Mouse (Mus musculus) kidney, adult 18-20 months (tissue): ENCODE data around the gene Pkn3.
"Not testable (repeated sequence)": the region's sequence is repeated elsewhere in the genome, so short reads cannot be mapped to it uniquely, and the experiment has no call there.

Source experiments
- DNase-seq: peaks from one replicate; pipeline ENCODE4 v3.0.0; 2021

The Pkn3 gene

DNA sequence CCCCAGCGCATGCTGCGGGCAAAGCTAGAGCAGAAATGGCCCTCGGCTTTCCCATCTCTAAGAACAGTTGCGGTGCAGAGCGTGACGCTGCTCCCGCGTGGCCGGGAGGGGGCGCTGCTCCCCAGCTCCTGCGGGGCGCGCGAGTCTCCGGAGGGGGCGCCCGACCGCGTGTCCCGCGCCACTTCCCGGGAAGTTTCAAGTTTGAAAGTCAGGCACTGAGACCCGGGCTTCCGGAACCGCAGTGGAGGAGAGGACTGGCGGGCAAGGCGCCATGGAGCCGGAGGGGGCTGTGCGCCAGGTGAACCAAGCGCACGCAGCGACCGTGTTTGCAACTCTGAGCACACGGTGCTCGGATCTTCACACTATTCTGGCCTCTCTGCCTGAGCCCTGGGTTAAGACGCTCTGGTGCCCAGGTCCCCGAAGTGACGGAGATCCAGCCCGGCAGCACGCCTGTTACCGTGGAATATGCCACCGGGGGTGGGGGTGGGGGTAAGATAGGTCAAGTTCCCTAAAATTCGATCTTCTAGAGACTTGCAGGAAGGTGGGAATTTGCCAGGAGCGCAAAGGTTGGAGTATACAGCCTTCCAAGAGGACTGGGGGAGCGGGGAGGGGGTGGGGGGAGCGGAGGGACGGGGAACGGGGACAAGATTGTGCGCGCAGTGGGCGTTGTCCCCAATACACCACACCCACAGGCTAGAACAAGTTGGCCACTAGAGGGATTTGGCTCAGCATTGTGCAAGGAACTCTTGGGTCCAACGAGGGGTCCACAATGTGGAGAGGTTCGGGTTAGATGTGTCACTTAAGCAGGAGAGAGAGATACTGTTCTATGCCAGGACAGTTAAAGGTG is at the start of gene Pkn3:
Gene Pkn3 (plus strand): TSS at position 183 of the 847 bp plus-strand sequence.
- DNase-seq, result peak; percentile 88

DNA sequence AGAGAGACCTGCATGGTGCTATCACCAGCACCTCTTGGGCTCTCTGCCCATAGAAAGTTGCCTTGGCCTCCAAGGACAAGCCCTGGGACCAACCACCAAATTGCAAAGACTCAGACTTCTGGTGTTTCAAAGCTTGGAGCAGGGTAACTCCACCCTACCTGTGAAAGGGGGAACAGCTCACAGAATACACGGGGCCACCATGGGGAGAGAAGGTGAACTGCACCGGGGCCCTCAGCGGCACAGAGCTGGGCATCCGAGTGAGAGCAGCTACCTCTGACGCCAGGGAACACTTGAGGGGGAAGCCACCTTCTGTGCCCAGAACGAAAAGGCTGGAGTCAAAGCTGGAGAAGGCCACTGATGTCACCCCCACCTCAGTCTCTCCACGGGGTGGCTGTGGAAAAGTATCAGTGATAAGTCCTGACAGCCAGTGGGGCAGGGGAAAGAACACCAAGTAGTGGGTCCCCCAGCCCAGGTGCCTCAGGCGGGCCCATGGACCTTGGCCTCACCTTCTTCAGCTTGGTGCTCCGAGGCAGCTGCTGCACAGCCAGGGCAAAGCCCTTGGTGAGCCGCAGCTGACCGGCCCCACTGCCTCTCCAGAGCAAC is 45.1 kb upstream of the Pkn3 start:
- DNase-seq, result no peak

DNA sequence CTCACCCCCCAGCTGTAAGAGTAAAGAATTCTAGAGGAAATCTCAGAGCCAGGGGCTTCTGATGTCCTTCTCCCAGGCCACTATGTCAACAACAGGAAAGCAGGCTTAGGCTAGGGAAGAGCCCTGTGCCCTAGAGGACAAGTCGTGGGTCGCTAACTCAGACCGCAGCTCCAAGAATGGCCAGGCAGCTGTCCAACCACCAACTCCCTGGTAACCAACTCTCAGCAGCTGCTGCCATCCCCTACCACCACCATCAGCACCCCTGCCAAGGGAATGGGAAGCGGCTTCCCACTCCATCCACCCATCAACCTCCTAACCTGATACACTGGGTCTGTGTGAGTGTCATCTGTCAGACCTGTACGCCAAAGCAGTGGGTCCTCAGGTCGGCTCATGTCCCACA is 44.5 kb upstream of the Pkn3 start:
- no peak for DNase-seq

DNA sequence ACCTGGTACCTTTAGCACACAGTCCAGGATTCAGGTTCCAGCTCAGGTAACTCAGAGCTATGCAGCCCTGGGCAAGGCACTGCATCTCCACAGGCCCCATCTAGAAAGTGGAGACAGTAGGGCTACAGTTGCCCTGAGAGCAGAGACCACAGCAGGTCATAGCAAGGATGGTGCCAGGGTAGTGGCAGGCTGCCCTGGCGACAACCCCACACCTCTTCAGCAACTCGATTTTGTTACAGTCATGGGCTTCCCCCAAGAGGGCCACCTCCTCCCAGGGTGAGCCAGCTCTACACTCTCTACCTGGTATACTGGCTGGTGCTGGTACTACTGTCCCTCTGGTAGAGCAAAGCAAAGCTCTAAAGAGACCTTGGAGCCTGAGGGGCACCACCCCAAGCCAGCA is 39.7 kb upstream of the Pkn3 start:
- no peak for DNase-seq

DNA sequence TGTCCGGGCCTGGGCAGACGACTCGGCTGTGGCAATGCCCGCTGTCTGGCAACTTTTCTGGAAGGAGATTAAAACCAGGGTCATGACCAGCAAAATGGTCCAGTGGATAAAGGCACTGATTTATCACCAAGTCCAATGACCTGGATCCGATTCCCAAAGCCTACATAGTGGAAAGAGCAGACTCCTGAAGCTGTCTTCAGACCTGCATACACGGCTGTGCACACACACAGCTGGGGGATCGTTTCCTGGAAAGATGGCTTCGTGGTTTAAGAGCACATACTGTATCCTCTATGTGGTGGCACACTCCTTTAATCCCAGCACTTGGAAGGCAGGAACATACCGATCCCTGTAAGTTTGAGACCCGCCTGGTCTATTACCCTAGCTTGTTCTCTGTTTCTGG is 39.1 kb upstream of the Pkn3 start:
- DNase-seq, result no peak

DNA sequence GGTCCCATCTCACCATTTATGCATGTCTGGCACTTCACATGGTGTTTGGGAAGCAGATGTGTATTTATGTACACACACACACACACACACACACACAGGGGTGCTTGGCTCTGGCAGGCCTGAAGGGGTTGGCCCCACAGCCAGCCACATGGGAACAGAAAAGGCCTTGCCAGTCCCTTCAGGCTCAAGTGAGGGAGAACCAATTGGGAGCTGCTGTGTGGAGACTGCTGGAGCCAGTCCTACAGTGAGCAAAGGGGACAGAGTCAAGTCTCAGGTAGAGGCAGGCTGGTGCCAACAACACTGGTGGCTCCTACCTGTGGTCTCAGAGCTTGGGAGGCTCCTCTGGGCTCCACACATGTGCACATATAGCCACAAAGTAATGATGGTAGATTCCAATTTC is 37.8 kb upstream of the Pkn3 start:
- no peak for DNase-seq

DNA sequence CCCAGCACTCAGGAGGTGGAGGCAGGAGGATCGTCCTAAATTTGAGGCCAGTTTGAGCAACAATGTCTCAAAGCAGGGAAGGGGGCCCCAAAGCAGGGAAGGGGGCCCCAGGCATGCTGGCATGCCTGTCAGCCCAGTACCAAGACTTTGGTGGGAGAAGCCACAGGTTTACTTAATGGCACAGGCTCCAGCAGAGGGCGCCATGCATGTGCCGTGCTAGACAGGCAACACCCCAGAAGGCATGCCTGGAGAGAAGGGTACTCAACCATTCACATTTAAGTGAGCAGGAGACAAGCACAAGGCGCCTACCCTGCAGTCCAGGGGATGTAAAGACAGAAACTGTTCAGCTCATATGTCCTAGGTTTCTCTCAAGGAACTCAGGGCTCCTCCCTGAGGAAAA is 35.0 kb upstream of the Pkn3 start:
- DNase-seq, result peak; percentile 83

DNA sequence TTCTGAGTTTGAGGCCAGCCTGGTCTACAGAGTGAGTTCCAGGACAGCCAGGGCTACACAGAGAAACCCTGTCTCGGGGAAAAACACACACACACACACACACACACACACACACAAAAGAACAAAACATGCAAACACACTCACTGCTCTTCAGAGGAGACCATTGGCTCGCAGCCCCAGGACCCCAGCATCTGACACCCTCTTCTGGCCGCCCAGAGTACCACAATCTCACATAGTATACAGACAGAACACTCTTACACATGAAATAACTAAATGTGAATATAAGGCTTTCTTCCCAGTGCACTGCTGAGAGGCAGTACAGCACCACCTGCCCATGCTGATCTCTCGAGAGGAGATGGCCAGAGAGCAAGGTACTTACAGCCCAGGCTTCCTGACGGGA is 32.9 kb upstream of the Pkn3 start:
- no peak for DNase-seq

DNA sequence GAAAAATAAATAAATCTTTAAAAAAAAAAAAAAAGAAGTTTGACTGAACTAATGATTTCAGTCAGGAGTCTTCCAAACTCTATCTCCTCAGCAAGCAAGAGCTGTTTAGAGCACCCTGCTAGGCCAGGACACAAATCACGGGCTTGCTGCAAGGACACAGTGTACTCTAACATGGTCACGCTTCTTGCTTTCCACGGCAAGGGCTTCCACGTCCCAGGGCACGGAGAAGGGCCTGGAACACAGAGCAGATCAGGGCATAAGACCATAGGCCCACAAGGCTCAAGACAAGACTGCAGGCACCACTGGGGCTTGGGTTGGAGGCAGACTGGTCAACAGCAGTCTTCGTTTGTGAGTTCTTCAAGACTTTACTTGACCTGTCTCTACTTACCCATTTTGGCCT is 30.4 kb upstream of the Pkn3 start:
- no peak for DNase-seq

DNA sequence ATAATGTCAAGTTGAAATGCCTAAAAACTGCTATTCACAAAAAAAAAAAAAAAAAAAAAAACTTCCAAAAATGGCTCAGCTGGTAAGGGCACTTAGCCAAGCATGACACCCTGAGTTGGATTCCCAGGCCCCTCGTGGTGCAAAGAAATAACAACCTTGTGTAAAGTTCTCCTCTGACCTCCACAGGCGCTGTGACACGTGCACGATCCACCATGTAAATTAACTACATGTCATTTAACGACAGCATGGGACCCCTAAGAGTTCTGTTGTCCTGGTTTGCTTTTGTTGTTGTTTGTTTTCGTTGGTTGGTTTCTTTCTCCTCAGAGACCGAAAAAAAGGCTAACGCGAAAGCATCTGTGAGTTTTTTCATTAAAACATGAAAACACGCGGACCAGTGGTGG is 29.4 kb upstream of the Pkn3 start:
- no peak for DNase-seq

DNA sequence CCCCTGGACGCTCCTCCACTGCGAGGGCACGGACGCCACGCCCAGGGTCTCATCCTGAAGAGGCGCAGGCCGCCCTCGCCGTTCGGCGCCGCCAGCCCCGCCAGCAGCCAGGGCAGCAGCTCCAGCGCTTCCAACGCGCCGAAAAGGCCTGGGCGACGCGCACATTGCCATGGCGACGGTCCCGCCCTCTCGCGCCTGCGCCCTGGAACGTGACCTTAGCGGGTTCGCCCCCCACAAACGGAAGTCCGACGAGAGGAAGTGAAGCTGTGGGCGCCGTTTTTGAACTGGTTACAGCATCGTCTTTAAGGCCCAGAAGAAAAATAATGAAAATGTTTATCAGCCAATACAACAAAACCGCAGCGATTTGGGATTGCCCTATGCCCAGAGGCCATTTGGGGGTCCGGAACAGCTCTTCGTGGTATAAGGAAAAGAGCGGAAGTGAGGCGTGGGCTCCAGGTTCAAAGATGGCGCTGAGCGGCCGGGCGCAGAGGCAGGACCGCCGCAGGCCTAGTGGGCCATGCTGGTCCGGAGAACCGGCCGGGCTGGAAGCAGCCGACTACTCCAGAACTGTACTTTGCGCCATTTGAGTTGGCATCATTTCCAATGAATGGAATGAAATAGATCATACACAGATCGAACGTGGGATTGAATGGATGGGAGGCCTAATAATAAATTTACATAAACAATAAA is 28.6 kb upstream of the Pkn3 start, which contains the start of gene Wdr34:
Gene Wdr34 (minus strand): TSS at position 183 of the 690 bp plus-strand sequence.
- DNase-seq, result peak; percentile 99

DNA sequence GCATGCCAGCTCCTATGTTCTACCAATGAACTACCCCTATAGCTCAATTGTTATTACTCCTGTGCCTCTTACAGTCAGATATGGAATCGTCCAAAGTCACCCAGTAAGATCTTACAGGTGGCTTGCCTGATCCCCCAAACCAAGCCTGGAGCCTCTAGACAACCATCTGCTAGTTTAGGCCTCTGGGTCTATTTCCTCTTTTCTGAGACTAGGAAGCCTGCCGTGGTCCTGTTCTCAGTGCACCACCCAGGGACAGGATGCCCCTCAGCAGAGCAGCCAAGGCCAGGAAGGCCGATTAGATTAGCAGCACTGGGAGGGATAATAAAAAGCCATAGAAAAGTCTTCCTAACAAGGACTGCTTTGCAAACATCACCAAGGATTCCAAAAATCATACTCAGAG is 27.7 kb upstream of the Pkn3 start:
- no peak for DNase-seq

DNA sequence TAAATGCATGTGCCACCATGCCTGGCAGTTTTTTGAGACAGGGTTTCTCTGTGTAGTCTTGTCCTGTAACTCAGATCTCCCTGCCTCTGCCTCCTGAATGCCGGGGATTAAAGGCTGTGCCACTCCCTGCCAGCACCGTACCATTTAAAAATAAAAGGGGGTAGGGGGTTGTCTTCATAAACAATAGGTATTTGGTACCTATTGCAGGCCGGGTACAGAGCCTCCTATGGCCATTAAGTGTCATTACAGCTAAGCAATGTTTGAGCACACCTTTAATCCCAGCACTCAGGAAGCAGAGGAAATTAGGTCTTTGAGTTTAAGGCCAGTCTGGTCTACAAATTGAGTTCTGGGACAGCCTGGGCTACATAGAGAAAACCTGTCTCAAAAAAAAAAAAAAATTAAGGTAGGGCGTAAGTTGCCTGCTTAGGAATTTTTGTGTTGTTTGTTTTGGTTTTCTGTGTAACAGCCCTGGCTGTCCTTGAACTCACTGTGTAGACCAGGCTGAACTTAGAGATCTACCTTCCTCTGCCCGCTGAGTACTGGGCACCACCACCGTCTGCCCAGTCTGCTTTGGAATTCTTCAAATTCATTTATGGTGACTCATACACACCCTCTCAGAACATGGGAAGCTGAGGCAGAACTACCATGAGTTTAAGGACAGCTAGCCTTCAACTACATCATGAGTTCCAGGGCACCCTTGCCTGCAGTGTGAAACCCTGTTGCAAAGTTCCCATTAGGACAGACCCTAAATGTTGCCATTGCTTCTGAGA is 25.3 kb upstream of the Pkn3 start:
- no peak for DNase-seq

DNA sequence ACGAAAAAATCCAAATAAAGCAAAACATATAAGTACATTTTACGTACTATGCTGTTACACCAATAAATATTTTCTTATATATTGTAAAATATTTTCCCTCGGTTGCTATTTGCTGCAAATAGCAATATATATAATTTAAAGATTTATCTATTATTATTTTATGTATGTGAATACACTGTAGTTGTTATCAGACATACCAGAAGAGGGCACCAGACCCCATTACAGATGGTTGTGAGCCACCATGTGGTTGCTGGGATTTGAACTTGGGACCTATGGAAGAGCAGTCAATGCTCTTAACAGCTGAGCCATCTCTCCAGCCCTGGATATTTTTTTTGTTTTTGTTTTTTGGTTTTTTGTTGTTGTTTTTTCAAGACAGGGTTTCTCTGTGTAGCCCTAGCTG is 22.2 kb upstream of the Pkn3 start:
- DNase-seq, result not testable (repeated sequence)

DNA sequence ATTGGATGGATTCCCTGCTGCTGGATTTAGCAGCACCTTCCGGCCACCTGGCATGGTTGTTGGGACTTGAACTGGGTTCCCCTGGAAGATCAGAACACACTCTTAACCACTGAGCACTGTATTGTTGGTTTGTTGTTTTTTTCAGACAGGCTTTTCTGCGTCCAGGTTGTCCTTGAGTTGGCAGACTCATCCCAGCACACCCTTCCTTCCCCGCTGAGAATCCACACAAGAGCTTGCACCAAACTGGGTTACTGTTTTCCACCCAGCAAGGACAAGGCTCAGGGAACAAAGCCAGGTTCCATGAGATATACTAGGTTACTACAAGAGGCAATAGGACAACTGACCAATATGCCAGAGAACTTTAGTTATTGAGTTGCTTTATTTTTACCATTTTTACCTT is 20.7 kb upstream of the Pkn3 start:
- DNase-seq, result no peak

DNA sequence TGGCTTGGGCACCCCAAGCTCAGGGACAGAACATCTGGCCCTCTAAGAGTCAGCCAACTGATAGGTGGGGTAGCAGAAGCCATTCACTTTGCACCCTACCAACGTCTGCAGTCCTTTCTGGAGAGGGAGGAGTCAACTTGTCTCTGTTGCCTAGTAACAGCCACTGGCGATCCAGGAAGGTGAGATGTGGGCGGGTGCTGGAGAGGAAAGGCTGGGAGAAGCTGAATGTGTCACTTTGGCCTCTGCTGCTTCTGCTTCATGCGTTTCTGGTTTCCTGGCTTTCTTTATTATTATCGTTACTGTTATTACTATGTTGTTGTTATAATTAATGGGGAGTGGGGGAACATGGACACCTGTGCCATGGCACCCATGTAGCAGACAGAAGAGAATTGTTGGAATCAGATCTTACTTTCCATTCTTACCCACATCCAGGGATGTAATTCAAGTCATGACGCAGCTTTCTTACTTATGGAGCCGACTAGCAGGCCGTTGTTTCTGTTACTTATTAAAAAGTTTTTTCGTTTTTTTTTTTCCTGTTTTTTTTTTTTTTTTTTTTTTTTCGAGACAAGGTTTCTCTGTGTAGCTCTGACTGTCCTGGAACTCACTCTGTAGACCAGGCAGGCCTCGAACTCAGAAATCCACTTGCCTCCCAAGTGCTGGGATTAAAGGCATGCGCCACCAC is 20.1 kb upstream of the Pkn3 start, which contains the start of gene Set:
Gene Set (plus strand): TSS at position 156 of the 682 bp plus-strand sequence.
- no peak for DNase-seq

DNA sequence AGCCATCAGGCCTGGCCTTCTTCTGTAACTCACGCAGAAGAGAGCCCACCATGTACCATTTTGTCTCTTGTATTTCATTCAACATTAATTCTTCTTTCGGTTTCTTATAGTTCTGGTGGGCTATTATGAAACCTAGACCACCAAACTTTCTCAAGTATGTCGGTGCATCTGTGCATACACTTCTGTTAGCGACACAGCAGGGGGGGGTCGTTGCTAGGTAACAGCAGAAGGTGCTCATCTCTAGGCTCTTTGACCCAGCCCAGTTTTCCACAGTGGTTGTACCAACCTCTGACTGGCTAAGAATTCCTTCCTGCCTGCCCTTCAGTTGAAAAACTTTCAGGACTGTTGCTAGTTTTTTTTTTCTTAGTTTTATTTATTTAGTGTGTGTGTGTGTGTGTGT is 19.1 kb upstream of the Pkn3 start:
- no peak for DNase-seq

DNA sequence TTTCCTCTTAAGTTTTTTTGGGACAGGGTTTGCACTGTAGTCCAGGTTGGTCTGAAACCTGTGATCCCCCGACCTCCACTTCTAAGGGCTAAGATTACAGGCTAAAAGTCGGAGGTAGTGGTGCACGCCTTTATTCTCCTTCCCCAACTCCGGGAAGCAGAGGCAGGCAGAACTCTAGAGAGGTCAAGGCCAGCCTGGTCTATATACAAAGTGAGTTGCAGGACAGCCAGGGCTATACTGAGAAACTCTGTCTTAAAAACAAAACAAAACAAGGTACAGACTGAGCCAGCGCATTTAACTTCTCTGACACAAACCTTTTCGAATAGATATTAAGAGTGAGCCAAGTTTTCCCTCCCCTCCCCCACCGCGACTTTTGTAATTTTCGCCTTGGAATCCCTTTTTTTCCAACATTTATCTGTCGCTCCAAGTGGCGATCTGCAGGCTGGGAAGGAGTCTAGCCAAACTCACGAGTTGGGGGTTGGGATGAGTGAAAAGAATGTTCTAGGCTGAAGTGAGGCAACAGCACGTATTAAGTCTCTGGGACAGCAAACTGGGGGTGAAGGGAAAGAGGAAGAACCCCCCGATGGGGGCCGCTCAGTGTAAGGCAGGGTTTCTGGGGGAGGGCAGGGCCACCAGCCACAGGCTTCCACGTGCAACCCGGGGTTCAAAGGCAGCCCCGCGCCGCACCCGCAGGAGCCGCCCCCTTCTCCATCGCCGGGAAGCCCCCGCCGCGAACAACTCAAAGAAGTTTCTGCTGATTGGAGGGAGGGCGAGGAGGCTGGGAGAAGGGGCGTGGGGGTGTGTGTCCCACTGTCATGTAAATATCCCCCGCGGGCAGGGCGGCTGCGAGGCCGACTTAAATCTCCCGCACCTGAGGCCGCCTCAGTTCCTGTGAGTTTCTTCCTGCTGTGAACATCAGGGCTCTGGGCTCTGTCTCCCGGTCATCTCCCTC is 16.0 kb upstream of the Pkn3 start:
- peak; percentile 33 for DNase-seq

DNA sequence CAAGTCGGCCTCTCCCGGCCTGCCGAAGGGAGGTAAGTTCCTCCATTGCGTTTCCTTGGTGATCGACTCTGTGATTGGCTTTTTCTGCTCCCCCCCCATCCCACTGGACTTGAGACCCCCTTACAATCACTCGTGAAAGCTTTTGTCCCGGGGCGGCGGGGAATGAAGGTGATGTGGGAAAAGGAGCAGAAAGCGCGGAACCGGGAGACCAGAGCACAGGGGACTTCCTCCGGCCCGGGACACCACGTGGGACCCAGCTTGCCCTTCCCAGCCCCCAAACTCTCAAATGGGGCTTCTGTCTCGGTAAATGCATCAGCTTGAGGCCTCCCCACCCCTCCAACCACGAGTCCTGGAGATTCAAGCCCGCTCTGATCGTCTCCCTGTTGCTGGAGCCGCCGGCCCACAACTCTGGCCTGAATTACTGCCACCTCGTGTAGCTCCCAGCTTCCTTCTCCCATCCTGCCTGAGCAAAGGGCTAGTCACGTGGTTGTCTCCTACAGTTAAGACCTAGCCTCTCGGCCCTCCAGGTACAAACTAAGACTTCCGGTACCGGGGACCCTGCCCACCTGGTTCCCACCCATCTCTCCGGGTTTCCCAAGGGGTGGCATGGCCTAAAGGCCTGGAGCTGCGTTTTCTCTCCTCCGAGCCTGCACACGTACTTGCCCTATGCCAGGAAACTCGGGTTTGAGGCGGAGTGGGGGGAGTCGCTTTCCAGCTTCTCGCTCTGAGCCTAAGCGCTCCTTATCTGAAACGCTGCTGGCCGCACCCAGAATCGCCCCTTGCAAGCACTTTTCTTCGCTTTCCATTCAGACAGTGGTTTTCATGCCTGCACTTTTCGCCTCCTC is 15.0 kb upstream of the Pkn3 start:
- peak; percentile 85 for DNase-seq

DNA sequence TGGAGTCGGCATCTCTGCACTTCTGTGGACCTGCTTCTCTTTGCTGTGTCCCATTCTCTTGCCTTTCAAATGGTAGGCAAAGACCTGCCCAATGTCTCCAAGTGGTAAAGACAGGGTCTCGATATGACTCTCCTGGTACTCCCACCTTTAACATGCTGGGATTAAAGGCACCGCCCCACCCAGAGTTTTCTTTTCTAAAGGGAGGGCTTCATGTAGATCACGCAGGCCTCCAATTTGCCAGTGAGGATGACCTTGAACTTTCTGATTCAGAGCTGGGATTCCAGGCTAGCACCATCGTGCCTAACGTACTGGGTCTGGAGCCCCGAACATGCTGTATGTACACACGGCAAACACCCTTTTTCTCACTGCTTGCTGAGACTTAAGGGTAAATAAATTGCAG is 14.2 kb upstream of the Pkn3 start:
- DNase-seq, result no peak
